Mouse (Mus musculus): ENCODE data around the gene Lipm. TPM values are rescaled to one million over a fixed set of nuclear protein-coding genes. Genes with fewer than 3 reads are reported as not detected.

Gene Lipm
- not detected for polyA plus RNA-seq (2014; fragmentation: Illumina TruSeq; extraction: RNeasy Lipid Tissue Mini Kit (QIAGEN cat#74804); ENCODE audit: low read depth, low replicate concordance)

DNA sequence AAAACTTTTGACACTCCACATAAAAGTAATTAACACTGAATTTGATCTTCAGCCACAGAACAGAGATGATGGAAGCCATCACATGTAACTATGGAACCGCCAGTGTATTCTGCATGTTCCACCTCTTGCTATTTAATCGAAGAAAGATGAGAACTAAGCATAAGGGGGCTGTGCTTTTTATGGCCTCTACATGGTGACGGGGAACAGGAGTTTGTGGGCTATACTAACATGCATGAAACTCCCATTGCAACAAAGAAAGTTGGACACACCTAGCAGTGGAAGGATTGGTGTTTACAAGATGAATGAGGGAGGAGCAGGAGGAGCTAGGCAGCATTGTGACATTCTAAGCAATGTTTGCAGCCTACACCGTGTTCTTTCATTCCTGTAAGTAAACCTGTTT is at the start of gene Lipm:
TSS of gene Lipm (plus strand) at position 301 of the 400 bp plus-strand sequence.

DNA sequence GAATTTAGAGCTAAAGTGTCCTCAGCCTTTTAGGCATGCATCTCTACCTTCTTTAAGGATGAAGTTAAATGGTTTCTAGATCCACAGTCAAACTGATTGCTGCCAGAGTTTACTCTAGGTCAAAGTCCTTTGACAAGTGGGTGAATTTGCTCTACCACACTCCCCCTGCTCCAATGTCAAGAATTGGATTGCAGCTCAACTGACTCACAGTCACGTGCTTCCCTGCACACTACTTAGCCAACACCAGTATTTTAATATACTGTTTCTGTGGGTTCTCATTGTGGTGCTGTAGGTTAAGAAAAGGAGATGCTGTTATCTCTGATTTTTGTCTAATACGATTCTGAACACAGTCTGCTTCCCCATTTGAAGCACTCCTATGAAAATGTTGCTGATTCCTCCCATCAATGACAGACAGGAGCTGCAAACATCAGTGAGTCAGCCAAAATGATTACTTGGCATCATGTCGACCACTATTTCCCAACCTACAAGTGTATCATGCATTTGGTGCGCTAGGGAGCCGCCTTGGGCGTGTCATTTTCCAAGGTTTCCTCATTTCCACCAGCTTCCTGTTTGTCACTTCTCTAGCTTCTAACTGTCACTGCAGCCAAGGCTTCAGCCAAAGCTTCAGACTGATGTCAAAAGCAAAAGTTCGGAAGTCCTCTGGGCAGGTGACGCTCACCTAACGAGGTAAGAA is 33.8 kb upstream of the Lipm start, which contains the start of gene Lipn:
TSS of gene Lipn (plus strand) at position 580 of the 694 bp plus-strand sequence.

GRCm38 (mm10) chr19:34165891-34166290 is 65.2 kb downstream of the Lipm start, which contains the start of gene Ankrd22:
Ankrd22 (minus strand) TSS chr19:34166053.

Other genes starting within 250 kb of the Lipm start
- gene Lipf, start 139.7 kb upstream of the Lipm start, polyA plus RNA-seq (2014; fragmentation: Illumina TruSeq; extraction: RNeasy Lipid Tissue Mini Kit (QIAGEN cat#74804); ENCODE audit: low read depth, low replicate concordance), result 17.8 TPM
- gene Lipk, start 92.6 kb upstream of the Lipm start, polyA plus RNA-seq (2014; fragmentation: Illumina TruSeq; extraction: RNeasy Lipid Tissue Mini Kit (QIAGEN cat#74804); ENCODE audit: low read depth, low replicate concordance), result 0.41 TPM
- gene Lipn, start 33.6 kb upstream of the Lipm start, polyA plus RNA-seq (2014; fragmentation: Illumina TruSeq; extraction: RNeasy Lipid Tissue Mini Kit (QIAGEN cat#74804); ENCODE audit: low read depth, low replicate concordance), result not detected
- gene Ankrd22, start 65.1 kb downstream of the Lipm start, polyA plus RNA-seq (2014; fragmentation: Illumina TruSeq; extraction: RNeasy Lipid Tissue Mini Kit (QIAGEN cat#74804); ENCODE audit: low read depth, low replicate concordance), result 5.0 TPM
- gene Stambpl1, start 91.3 kb downstream of the Lipm start, polyA plus RNA-seq (2014; fragmentation: Illumina TruSeq; extraction: RNeasy Lipid Tissue Mini Kit (QIAGEN cat#74804); ENCODE audit: low read depth, low replicate concordance), result 50.5 TPM
- 10.7 TPM for gene Acta2, start 154.7 kb downstream of the Lipm start, polyA plus RNA-seq (2014; fragmentation: Illumina TruSeq; extraction: RNeasy Lipid Tissue Mini Kit (QIAGEN cat#74804); ENCODE audit: low read depth, low replicate concordance)
- gene Fas, start 189.7 kb downstream of the Lipm start, polyA plus RNA-seq (2014; fragmentation: Illumina TruSeq; extraction: RNeasy Lipid Tissue Mini Kit (QIAGEN cat#74804); ENCODE audit: low read depth, low replicate concordance), result 1.5 TPM

Data from testis, adult 10 weeks (tissue).